Mouse (Mus musculus): Measurements from ENCODE around the gene Ankrd24.

Gene Ankrd24

GRCm38 (mm10) chr10:81628390-81628789, at the start of gene Ankrd24:
Ankrd24 (plus strand) TSS chr10:81628540.
- no peak for DNase-seq (ENCODE audit: low read depth, low spot score)

- no peak for DNase-seq (ENCODE audit: low read depth, low spot score)
These were observed 48.4 kb upstream of the Ankrd24 start for GRCm38 (mm10) chr10:81579967-81580366.

GRCm38 (mm10) chr10:81580441-81581070, 47.8 kb upstream of the Ankrd24 start:
- DNase-seq (ENCODE audit: low read depth, low spot score), result no peak

- no peak for DNase-seq (ENCODE audit: low read depth, low spot score)
These were observed 45.0 kb upstream of the Ankrd24 start for GRCm38 (mm10) chr10:81583347-81583746.

GRCm38 (mm10) chr10:81588739-81589138, 39.6 kb upstream of the Ankrd24 start:
- DNase-seq (ENCODE audit: low read depth, low spot score), result no peak

GRCm38 (mm10) chr10:81591846-81592245, 36.5 kb upstream of the Ankrd24 start:
- no peak for DNase-seq (ENCODE audit: low read depth, low spot score)

- no peak for DNase-seq (ENCODE audit: low read depth, low spot score)
These were observed 35.7 kb upstream of the Ankrd24 start for GRCm38 (mm10) chr10:81592631-81593030.

- DNase-seq (ENCODE audit: low read depth, low spot score), result no peak
These were observed 35.1 kb upstream of the Ankrd24 start for GRCm38 (mm10) chr10:81593223-81593622.

GRCm38 (mm10) chr10:81593935-81594334, 34.4 kb upstream of the Ankrd24 start:
- DNase-seq (ENCODE audit: low read depth, low spot score), result no peak

GRCm38 (mm10) chr10:81595599-81595998, 32.7 kb upstream of the Ankrd24 start:
- DNase-seq (ENCODE audit: low read depth, low spot score), result no peak

- no peak for DNase-seq (ENCODE audit: low read depth, low spot score)
These were observed 31.7 kb upstream of the Ankrd24 start for GRCm38 (mm10) chr10:81596611-81597010.

GRCm38 (mm10) chr10:81597137-81597950, 31.0 kb upstream of the Ankrd24 start:
- DNase-seq (ENCODE audit: low read depth, low spot score), result no peak

- no peak for DNase-seq (ENCODE audit: low read depth, low spot score)
These were observed 30.0 kb upstream of the Ankrd24 start for GRCm38 (mm10) chr10:81598342-81598741.

- no peak for DNase-seq (ENCODE audit: low read depth, low spot score)
These were observed 29.5 kb upstream of the Ankrd24 start for GRCm38 (mm10) chr10:81598871-81599270.

GRCm38 (mm10) chr10:81599630-81600029, 28.7 kb upstream of the Ankrd24 start:
- DNase-seq (ENCODE audit: low read depth, low spot score), result no peak

GRCm38 (mm10) chr10:81600096-81600495, 28.2 kb upstream of the Ankrd24 start:
- no peak for DNase-seq (ENCODE audit: low read depth, low spot score)

GRCm38 (mm10) chr10:81600738-81601203, 27.6 kb upstream of the Ankrd24 start, which contains the start of gene Tle6:
Tle6 (minus strand) TSS chr10:81601073.
- peak; percentile 81 for DNase-seq (ENCODE audit: low read depth, low spot score)

GRCm38 (mm10) chr10:81601396-81601905, 26.9 kb upstream of the Ankrd24 start:
- no peak for DNase-seq (ENCODE audit: low read depth, low spot score)

GRCm38 (mm10) chr10:81602741-81603151, 25.6 kb upstream of the Ankrd24 start:
- peak; percentile 17 for DNase-seq (ENCODE audit: low read depth, low spot score)

- DNase-seq (ENCODE audit: low read depth, low spot score), result no peak
These were observed 24.0 kb upstream of the Ankrd24 start for GRCm38 (mm10) chr10:81604019-81604967.

GRCm38 (mm10) chr10:81604968-81605665, 23.2 kb upstream of the Ankrd24 start:
- DNase-seq (ENCODE audit: low read depth, low spot score), result peak; percentile 78

All from c-Kit-negative CD71-positive TER-119-positive erythroid progenitor cells, embryonic 14.5 days (primary cell).